Mouse (Mus musculus) urinary bladder, postnatal 4 days (tissue): ENCODE data around the gene Scnm1.
"Not testable (repeated sequence)": the region's sequence is repeated elsewhere in the genome, so short reads cannot be mapped to it uniquely, and the experiment has no call there.

ENCODE experiments used
- DNase-seq, 2 experiments: peaks; one replicate each; pipeline ENCODE4 v3.0.0; 2021 to 2022; ENCODE audit warnings: low spot score in 2 of 2

Scnm1 gene

DNA sequence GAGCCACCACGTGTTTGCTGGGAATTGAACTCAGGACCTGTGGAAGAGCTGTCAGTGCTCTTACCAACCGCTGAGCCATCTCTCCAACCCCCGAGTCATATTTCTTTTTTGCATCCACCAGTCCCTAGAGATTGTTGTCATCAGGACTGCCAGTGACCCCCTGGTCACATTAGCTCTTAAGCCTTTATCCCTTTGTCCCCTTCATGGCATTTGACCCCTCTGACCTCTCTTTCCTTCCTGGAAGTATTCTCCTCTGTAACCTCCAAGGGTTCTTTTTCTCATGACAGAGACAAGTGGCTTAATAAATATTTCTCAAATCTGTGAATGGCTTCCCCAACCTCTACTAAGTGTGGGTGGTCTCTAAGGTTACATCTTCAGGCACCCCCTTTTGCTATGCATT is 14.1 kb upstream of the Scnm1 start:
- no peak for DNase-seq

DNA sequence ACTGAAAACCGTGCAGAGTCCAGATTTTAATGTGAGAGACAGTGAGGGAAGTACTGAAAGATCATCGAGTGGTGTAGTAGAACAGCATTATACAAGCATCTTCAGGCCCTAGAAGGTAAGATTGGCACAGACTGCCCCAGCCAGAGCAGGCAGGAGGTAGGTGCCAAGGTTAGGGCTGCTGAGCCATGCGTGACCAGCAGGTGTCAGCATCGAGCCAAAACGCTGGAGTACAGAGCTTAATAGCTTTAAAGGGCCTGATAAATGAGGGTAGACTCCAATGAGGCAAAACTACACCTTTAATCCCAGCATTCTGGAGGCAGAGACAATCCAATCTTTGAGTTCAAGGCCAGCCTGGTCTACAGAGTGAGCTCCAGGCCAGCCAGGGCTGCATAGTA is 8.8 kb upstream of the Scnm1 start:
- DNase-seq = peak; percentile 79 to 86

- no peak for DNase-seq
These were observed 8.3 kb upstream of the Scnm1 start, which contains the start of gene Tnfaip8l2 for GRCm38 (mm10) chr3:95141952-95142616. Gene Tnfaip8l2, minus strand, starts transcription at chr3:95142360.

GRCm38 (mm10) chr3:95141474-95141873 is 7.7 kb upstream of the Scnm1 start:
- no peak for DNase-seq

GRCm38 (mm10) chr3:95140795-95141194 is 7.0 kb upstream of the Scnm1 start:
- no peak for DNase-seq

DNA sequence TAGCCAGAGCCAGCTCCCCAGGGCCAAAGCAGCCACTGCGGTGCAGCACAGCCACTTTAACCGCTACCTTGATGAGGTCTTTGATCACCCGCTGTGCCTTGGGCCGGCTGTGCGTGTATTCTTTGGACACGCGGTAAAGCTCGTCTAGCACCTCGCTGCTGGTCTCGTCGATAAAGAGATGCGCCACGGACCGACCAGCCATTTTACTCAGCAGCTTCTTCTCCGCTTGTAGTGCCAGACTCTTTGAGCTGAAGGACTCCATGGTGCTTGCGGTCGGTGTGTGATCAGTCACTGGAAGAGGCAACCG is 6.4 kb upstream of the Scnm1 start:
- DNase-seq = no peak

GRCm38 (mm10) chr3:95139586-95140288 is 5.9 kb upstream of the Scnm1 start:
- no peak for DNase-seq

GRCm38 (mm10) chr3:95136336-95136735 is 2.5 kb upstream of the Scnm1 start:
- no peak for DNase-seq

DNA sequence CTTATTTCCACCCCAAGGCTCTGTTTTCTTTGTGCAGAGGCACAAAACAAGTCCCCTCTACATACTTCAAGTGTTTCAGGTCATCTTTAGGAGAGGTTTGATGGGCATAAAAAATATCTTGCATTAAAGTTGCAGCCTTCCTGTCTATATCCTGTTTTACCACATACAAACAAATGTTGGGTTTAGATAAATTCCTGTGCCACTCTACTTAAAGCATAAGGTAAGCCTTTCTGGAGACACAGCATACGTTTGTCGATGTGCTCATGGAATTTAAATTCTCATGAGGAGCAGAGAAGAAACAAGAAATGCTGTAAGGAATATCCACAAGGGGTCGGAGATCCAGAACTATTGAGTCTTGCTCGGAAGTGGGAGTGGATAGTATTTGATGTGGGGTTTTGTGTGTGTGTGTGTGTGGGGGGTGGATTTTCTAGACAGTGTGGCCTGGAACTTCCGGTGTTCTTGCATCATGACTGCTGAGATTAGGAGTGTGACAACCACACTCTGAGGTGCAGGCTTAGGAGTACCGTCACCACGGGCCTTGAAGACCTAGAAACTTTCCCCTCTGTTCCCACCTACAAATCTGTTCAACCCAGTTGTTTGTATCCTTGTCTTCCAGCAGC is 1.7 kb upstream of the Scnm1 start:
- DNase-seq = no peak

DNA sequence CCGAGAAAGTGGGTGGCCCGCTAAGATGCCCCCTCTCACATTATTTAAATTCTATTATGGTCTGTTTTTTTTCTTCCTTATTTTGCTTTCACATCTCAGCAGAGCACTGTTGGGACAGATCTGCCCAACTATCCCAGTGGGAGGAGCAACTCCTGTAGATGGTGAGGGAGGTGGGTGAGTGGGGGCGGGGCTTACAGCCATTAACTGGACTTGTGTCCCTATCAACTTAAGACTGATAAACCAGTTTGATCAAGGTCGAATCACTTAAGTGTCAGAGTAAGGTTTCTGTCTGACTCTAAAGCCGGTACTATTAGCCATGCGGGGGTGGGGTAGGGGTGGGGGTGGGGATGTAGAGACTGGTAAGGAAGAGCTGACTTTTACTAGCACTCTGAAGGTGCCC is 1.2 kb upstream of the Scnm1 start:
- DNase-seq = peak in 1 of 2 experiments; percentile 56

DNA sequence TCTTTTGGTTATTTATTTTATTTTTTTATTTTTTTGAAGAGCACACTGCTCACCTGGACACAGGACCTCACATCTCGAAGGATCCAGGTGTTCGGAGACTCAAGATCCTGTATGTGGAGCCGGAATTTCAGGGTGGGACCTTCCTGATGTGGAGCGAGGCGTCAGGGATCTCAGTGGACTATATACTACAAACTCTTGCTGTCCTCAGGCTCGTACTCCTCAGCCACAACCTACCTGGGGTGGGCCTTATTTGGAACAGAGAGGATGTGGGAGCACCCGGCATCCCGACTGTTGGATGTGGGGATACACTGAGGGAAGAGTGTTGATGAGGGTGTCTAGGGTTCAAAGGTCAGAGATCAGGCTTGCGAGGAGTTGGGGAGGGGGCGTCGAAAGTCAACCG is 322 bp upstream of the Scnm1 start:
- not testable (repeated sequence) for DNase-seq

DNA sequence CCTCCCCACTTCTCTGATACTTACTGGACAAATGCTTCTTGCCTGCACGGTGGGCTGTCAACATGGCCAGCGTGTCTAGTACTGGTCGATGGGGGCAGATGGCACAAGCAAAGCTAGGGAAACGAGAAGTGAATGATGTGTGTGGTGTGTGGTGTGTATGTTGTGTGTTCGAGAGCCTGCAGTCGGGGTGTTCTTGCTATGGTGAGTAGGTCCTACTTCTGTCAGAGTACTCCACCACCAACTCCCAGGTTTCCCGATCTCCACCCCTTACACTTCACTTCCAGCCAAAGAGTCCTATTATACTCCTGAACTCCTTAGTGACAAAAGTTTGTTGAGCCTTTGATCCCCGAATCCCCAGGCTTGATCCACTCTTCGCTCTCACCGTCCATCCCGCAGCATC is 635 bp downstream of the Scnm1 start:
- DNase-seq = no peak

DNA sequence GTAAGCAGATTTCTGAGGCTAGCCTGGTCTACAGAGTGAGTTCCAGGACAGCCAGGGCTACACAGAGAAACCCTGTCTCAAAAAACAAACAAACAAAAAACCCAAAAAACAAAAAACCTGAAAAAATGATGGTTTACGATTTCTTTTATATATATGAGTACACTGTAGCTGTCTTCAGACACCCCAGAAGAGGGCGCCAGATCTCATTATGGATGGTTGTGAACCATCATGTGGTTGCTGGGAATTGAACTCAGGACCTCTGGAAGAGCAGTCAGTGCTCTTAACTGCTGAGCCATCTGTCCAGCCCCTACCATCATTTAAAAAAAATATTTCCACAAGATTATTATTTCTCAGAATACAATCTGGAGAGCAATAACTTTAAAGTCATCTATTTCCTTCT is 1.4 kb downstream of the Scnm1 start:
- DNase-seq = not testable (repeated sequence)

DNA sequence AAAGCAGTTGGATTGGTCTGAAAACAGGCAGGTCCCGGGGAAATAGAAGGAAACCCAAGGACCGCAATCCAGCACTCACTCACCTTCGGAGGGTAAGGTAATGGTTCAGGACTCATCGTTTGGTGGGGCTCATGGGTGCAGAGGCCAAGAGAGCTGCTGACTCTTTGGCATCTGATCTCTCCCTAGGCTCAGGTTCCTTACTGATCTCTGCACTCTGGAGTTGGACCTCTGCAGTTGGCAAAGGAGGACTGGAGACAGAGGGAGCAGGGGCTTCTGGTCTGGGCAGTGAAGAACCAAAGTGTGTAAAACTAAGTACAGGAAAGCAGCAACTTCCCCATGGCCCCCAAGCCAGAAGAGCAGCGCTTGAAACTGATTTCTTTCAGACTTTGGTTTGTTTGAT is 3.7 kb downstream of the Scnm1 start:
- no peak for DNase-seq

DNA sequence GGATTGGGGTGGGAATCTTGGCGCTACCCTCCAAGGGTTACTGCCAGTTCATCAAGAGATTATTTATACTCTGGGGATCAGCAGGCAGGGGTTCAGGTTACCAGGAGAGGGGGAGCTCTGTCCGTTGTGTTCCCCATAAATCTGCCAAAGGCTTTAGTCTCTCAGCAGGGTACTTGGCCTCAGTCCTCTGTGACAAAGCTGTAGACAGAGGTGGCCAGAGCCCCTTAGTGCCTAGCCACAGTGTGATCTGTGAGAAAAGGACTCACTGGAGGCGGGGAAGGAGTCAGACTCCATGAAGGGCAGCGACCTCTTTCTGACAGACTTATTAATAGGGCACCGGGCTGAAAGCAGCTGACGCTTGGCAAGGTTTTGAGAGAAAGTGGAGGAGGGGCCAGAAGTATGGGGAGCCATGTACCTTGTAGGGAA is 4.6 kb downstream of the Scnm1 start:
- DNase-seq = no peak

- no peak for DNase-seq
These were observed 8.8 kb downstream of the Scnm1 start for GRCm38 (mm10) chr3:95124972-95125371.

DNA sequence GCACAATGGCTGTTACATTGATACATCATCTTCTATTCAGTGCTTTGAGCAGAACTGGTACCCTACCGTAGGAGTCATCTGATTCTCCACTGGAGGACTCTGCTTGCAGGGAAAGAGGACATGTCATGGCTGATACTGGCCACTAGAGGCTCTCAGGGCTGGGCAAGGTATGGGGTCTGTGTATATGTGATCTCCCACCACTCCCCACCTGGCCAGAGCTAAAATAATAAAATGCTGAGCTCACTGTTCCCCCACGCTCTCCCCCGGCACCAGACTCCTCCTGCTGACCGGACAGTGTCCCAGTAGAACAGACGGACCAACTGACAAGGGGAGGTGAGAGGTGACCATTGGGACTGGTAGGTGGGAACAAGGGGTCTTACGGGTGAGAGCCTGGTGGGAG is 9.6 kb downstream of the Scnm1 start, which contains the start of gene Tmod4:
Gene Tmod4 (plus strand): TSS at position 231 of the 400 bp plus-strand sequence.
- DNase-seq = no peak

DNA sequence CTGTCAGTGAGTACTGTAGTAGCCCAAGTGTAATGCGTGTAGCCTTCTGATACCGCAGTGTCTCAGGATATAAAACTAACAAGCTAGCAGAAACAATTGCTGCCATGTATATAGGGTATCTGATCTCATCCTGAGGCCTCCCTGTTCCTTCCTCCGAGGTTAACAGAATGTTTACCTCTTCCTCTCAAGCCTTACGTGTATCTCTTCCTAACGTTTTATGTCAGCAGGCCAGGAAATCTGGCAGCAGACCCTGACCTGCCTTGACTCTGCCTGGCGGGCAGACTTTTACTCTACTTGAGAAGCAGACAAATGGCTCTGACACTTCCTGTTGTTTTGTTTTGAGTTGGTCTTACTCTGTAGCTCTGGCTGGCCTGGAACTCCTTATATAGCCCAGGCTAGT is 12.2 kb downstream of the Scnm1 start:
- no peak for DNase-seq

DNA sequence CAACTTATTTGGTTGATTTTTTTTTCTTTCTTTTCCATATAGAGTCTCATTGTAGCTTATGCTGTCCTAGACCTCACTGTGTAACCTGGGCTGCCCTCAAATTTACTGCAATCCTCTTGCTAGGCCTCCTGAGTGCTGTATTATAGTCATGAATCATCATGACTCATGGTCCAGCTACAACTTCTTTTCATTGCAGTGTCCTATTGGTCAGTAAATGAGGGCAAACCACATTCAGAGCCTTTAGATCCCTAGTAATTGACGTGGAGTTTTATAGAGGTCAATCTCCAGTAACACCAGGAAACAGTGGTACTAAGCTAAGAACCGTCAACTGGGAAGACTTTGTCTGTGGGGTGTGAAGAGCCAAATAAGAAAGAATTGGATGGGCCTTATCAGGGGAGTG is 16.1 kb downstream of the Scnm1 start:
- DNase-seq = no peak

GRCm38 (mm10) chr3:95112760-95113159 is 21.1 kb downstream of the Scnm1 start:
- DNase-seq = no peak

DNA sequence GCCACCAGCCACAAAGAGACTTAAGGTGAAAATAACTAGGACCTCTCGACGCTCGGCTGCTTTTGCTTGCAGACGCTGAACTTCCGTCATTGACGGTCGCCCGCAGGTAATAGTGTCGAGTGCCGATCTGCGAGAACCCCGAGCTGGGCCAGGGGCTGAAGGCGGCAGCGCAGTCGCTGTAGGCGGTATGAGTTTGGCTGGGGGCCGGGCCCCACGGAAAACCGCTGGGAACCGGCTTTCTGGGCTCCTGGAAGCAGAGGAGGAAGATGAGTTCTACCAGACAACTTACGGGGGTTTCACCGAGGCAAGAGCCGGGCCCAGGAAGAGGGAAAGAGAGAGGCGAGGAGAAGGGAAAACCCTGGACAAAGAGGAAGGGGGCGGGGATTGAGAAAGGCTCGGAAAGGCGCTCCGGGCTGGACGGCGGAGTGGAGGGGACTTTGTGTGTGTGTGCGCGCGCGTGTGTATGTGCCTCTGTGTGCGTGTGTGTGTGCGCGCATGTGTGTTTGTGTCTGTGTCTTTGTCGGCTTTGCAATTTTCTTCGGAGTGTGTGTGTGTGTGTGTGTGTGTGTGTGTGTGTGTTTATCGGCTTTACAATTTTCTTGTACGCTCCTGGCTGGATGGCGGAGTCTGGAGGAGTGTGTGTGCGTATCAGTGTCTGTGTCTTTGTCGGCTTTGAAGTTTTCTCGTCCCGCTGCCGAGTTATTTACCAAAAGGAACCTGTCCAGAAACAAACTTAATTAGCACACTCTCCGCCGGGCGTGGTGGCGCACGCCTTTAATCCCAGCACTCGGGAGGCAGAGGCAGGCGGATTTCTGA is 22.7 kb downstream of the Scnm1 start, which contains the start of gene Vps72:
Gene Vps72 (plus strand): TSS at position 112 of the 816 bp plus-strand sequence.
- peak; percentile 84 to 87 for DNase-seq

DNA sequence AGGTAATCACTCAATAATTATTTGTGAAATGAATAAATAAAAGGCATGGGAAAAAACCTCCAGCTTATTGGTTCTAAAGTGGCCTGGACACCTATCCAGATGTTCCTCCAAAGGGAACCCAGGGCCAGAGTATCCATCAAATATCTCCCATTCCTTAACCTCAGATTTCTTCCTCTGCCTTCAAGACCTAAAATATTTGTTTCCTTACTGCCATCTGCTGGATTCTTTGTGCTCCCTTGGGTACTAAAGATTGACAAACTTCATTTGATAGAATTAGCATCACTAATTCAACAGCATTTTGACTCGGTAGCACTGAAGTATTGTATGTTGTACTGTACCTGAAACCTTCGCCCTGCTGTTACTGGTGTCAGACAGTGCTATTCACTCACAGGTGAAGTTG is 25.9 kb downstream of the Scnm1 start:
- no peak for DNase-seq
